Mouse (Mus musculus): Measurements from ENCODE around the gene Cpeb4. TPM values are rescaled to one million over a fixed set of nuclear protein-coding genes. Genes with fewer than 3 reads are reported as not detected.

The Cpeb4 gene
- total and polyA plus RNA-seq, 2 experiments from 2014 or later = 15.8 to 75.7 TPM

DNA sequence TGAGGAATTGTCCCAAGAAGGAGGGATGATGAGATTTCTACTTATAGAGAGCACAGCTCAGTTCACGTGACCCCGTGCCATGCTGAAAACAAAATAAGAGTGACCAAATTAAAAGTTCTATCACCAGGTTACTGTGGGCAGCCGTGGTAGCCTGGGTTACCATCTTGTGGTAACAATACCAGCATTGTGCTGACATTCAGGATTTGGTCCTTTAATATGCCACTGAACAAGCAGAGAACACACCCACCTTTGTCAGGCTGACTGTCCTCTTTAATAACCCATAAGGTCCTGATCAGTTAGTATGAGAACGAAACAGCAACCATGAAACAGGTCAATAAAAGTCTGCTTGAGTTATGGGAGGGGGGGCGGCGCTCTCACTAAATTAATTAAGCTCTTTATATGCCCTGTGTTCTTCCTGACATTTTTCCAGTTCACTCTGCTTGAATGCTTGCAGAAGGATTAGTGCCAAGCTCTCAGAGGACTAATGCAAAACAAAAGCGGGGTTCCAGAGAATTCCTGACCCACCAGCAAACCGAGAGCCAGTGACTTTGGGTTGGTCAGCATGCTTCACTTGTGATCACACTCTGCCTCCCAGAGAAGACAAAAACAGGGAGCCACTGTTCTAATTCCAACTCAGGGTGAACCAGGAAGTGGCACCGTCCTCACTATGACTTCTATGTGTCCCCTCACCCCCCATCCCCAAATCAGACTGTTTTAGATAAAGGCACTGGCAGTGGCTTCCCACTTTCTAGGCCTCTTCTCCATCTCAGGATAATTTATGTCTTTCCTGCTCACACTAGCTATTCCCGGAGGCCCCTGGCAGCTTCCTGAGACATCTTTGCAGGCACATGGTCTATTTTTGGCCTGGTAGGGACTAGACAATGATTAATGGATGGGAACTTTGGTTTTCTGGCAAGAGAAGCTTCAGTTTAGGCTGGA lies 41.5 kb upstream of the Cpeb4 start:
- Histone ChIP-seq H3K4me3 (ENCODE audit: low read length) (no peak overlapping the region), H3K27me3 (ENCODE audit: insufficient read depth, low read length) (no peaks in the 10 kb centered on the region), H3K9ac (replicated peaks; ENCODE audit: low read length) (no peak overlapping the region), H3K9me3 (ENCODE audit: low read length) (no peaks in the 10 kb centered on the region), H3K4me1 (ENCODE audit: insufficient read depth, low read length) (peaks cover 17% of the 10 kb centered on the region), H3K27ac (peak overlapping the region; percentile 79), H3K36me3 (ENCODE audit: insufficient read depth, low read length) (no peaks in the 10 kb centered on the region), H3K4me2 (ENCODE audit: low read depth, low read length) (no peak overlapping the region)
- 38% methylated on average over 10 of the region's 10 CpGs for WGBS
- DNase-seq (ENCODE audit: low spot score) (peak; percentile 68), ATAC-seq (peak; percentile 80)
- TF ChIP-seq CTCF (IDR thresholded peaks at IDR 0.05; ENCODE audit: low read depth) = no peak

DNA sequence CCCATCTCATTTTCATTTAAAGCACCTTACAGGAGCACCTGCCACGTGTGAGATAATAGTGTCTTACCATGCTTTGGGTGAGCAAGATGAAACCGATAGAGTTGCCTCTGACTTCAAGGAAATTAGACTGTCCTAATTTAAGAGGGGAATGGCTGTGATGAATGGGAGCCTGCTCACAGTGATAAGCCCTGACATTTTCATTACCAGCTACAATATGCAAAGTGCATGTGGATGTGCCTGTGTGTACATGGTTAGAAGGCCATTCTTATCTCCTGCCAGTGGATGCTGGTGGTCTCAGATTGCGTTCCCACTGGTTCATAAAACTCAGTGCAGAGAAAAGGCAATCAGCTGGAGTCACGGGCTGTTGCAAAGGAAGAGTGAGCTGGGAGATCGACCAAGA lies 40.6 kb upstream of the Cpeb4 start:
- Histone ChIP-seq H3K9me3 (ENCODE audit: low read length) (no peaks in the 10 kb centered on the region), H3K36me3 (ENCODE audit: insufficient read depth, low read length) (no peaks in the 10 kb centered on the region), H3K27me3 (ENCODE audit: insufficient read depth, low read length) (no peaks in the 10 kb centered on the region), H3K27ac (peak overlapping the region; percentile 79; the same call in 1 of the 2 replicates), H3K4me2 (ENCODE audit: low read depth, low read length) (no peak overlapping the region), H3K4me3 (ENCODE audit: low read length) (no peak overlapping the region), H3K4me1 (ENCODE audit: insufficient read depth, low read length) (peaks cover 17% of the 10 kb centered on the region), H3K9ac (replicated peaks; ENCODE audit: low read length) (no peak overlapping the region)
- TF ChIP-seq CTCF (IDR thresholded peaks at IDR 0.05; ENCODE audit: low read depth) = no peak
- no peak for ATAC-seq
- no peak for DNase-seq (ENCODE audit: low spot score)
- 70% methylated on average over 5 of the region's 5 CpGs for WGBS

DNA sequence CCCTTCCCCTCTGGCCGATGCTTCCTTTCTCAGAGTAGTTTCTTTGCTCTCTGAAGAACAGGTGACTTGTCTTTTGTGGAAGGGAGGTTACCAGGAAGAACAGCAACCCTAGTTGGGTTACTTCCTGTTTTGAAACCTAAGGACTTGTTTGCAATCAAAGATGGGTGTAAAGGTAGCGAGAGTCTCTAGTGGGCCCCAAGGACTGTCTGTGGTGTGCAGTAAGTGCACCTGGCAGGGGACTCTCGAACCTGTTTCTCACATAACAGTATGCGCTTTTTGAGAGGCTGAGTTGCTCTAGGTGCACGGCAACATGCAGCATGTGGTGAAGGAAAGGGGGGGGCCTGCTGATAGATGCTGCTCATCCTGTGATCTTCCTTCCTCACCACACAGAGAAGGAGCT lies 40.0 kb upstream of the Cpeb4 start:
- ATAC-seq (no peak), DNase-seq (ENCODE audit: low spot score) (no peak)
- Histone ChIP-seq H3K4me3 (ENCODE audit: low read length) (no peak overlapping the region), H3K4me2 (ENCODE audit: low read depth, low read length) (no peak overlapping the region), H3K9me3 (ENCODE audit: low read length) (no peaks in the 10 kb centered on the region), H3K4me1 (ENCODE audit: insufficient read depth, low read length) (peaks cover 17% of the 10 kb centered on the region), H3K36me3 (ENCODE audit: insufficient read depth, low read length) (no peaks in the 10 kb centered on the region), H3K27ac (peak overlapping the region; percentile 79; the same call in 1 of the 2 replicates), H3K9ac (replicated peaks; ENCODE audit: low read length) (no peak overlapping the region), H3K27me3 (ENCODE audit: insufficient read depth, low read length) (no peaks in the 10 kb centered on the region)
- 87% methylated on average over 5 of the region's 5 CpGs for WGBS
- no peak for TF ChIP-seq CTCF (IDR thresholded peaks at IDR 0.05; ENCODE audit: low read depth)

DNA sequence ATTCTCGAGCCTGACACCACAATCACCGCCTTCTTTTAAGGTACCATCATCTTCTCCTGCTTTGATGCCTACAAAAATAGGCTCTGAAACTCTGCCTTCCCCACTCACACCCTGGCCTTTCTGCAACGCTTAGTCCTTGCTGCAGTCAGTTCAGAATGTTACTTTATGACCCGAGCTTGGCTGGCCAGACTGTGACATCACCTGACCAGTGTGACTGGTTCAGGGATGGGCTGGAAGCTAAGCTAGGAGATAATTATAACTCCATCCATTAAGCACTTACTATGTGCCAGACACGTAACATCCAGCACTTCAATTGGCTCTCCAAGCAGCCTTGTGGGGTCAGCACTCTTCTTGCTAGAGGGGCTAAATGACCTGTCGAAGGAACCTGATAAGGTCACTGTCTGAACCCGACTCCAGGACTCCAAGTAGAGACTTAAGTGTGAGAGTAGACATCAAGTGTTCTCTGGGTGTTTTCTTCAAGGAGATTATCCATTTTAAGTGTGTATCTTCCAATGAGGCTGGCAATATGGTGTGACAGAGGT lies 39.5 kb upstream of the Cpeb4 start:
- Histone ChIP-seq H3K4me2 (ENCODE audit: low read depth, low read length) (no peak overlapping the region), H3K9me3 (ENCODE audit: low read length) (no peaks in the 10 kb centered on the region), H3K27ac (no peak overlapping the region), H3K4me3 (ENCODE audit: low read length) (no peak overlapping the region), H3K4me1 (ENCODE audit: insufficient read depth, low read length) (peaks cover 17% of the 10 kb centered on the region), H3K27me3 (ENCODE audit: insufficient read depth, low read length) (no peaks in the 10 kb centered on the region), H3K9ac (replicated peaks; ENCODE audit: low read length) (no peak overlapping the region), H3K36me3 (ENCODE audit: insufficient read depth, low read length) (no peaks in the 10 kb centered on the region)
- WGBS = 90% methylated on average over 7 of the region's 7 CpGs
- ATAC-seq (no peak), DNase-seq (ENCODE audit: low spot score) (no peak)
- no peak for TF ChIP-seq CTCF (IDR thresholded peaks at IDR 0.05; ENCODE audit: low read depth)

DNA sequence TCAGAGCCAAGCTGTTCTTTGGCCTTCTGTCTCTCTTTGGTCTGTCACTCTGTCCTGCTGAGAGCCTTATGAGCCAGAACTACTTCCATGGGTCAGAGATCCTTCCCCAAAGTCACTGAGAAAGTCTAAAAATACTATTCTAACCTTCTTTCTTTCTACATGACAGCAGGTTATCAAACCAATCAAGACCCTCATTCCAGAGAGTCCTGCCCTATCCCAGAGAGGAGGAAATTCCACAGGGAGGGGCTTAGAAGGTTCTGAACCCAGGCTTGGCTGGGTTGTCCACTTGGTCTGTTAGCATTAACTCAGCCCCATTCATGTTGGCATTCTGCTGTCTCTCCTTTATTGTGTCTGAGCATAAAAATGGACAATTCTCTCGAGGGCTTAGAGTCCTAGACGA lies 38.5 kb upstream of the Cpeb4 start:
- H3K36me3 ChIP-seq (ENCODE audit: insufficient read depth, low read length) = no peaks in the 10 kb centered on the region
- H3K4me3 ChIP-seq (ENCODE audit: low read length) = no peak overlapping the region
- no peak for DNase-seq (ENCODE audit: low spot score)
- TF ChIP-seq CTCF (IDR thresholded peaks at IDR 0.05; ENCODE audit: low read depth) = no peak
- no peak for ATAC-seq
- peaks cover 12% of the 10 kb centered on the region for H3K4me1 ChIP-seq (ENCODE audit: insufficient read depth, low read length)
- H3K9me3 ChIP-seq (ENCODE audit: low read length) = no peaks in the 10 kb centered on the region
- no peaks in the 10 kb centered on the region for H3K27me3 ChIP-seq (ENCODE audit: insufficient read depth, low read length)
- H3K27ac ChIP-seq = no peak overlapping the region
- H3K4me2 ChIP-seq (ENCODE audit: low read depth, low read length) = no peak overlapping the region
- H3K9ac ChIP-seq (replicated peaks; ENCODE audit: low read length) = no peak overlapping the region
- WGBS = 22% methylated on average over 2 of the region's 2 CpGs

DNA sequence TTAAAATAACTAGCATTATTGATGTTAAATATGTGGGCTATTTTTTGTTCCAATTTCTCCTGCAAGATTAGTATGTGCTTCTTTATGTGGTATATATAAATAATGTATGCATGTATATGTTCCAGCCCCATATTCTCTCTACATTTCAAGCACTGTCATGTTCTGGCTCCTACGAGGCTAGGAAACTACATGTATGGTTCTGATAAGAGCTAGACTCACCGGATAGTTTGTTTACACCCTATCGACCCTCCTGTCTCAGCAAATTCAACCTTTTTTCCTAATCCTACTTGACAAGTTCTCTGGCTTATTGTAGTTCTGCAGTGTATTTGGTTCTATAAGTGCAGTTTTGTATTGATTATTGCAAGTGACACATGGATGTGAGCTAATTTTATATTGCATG lies 36.7 kb upstream of the Cpeb4 start:
- 95% methylated on average over 3 of the region's 3 CpGs for WGBS
- Histone ChIP-seq H3K4me1 (ENCODE audit: insufficient read depth, low read length) (peaks cover 23% of the 10 kb centered on the region), H3K27ac (no peak overlapping the region), H3K9me3 (ENCODE audit: low read length) (no peaks in the 10 kb centered on the region), H3K9ac (replicated peaks; ENCODE audit: low read length) (no peak overlapping the region), H3K4me3 (ENCODE audit: low read length) (no peak overlapping the region), H3K4me2 (ENCODE audit: low read depth, low read length) (no peak overlapping the region), H3K27me3 (ENCODE audit: insufficient read depth, low read length) (no peaks in the 10 kb centered on the region), H3K36me3 (ENCODE audit: insufficient read depth, low read length) (no peaks in the 10 kb centered on the region)
- ATAC-seq (no peak), DNase-seq (ENCODE audit: low spot score) (no peak)
- no peak for TF ChIP-seq CTCF (IDR thresholded peaks at IDR 0.05; ENCODE audit: low read depth)

DNA sequence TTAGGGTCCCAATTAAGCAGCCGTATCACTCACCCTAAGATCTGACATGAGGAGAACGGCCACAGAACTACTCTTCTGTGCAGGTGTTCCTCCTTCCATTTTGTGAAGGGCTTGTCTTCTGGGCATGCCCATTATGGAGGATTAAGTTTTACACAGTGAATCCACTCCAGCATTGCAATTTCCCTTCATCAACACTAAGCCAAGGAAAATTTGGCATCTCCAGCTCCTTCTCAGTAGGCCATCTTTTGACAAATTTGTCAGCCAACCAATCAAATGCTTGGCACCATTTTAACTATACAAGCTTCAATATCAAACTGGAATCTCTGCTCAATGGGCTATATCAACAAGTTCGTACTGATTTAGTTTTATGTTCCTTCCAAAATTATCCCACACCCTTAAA lies 34.8 kb upstream of the Cpeb4 start:
- no peaks in the 10 kb centered on the region for H3K9me3 ChIP-seq (ENCODE audit: low read length)
- ATAC-seq = no peak
- H3K9ac ChIP-seq (replicated peaks; ENCODE audit: low read length) = no peak overlapping the region
- H3K27ac ChIP-seq = no peak overlapping the region
- H3K4me1 ChIP-seq (ENCODE audit: insufficient read depth, low read length) = peaks cover 19% of the 10 kb centered on the region
- WGBS = 55% methylated on average over 3 of the region's 3 CpGs
- H3K36me3 ChIP-seq (ENCODE audit: insufficient read depth, low read length) = no peaks in the 10 kb centered on the region
- H3K27me3 ChIP-seq (ENCODE audit: insufficient read depth, low read length) = no peaks in the 10 kb centered on the region
- no peak for TF ChIP-seq CTCF (IDR thresholded peaks at IDR 0.05; ENCODE audit: low read depth)
- peak; percentile 66 for DNase-seq (ENCODE audit: low spot score)
- H3K4me3 ChIP-seq (ENCODE audit: low read length) = no peak overlapping the region
- H3K4me2 ChIP-seq (ENCODE audit: low read depth, low read length) = no peak overlapping the region
